Mouse (Mus musculus) ES-Bruce4 (cell line): ENCODE data around the gene Cnn3. TPM values are rescaled to one million over a fixed set of nuclear protein-coding genes. Genes with fewer than 3 reads are reported as not detected.

Experiments
- H3K27ac ChIP-seq: 2 replicates; pipeline ENCODE4 v1.5.1; 2012; ENCODE audit warnings: low read length, inconsistent platforms; ENCODE audit not compliant: insufficient read depth
- H3K27me3 ChIP-seq: 2 replicates; pipeline ENCODE4 v1.6.1; 2012; ENCODE audit warnings: mild to moderate bottlenecking, low read length, inconsistent platforms; ENCODE audit not compliant: control insufficient read depth, poor library complexity, insufficient read depth, severe bottlenecking
- H3K36me3 ChIP-seq: 2 replicates; pipeline ENCODE4 v1.6.1; 2012; ENCODE audit warnings: inconsistent platforms, mild to moderate bottlenecking, low read length, moderate library complexity; ENCODE audit not compliant: control insufficient read depth, poor library complexity, insufficient read depth, severe bottlenecking
- H3K4me1 ChIP-seq: one replicate; pipeline ENCODE4 v1.8.1; 2011; ENCODE audit warnings: low read length; ENCODE audit not compliant: control insufficient read depth, insufficient read depth
- H3K4me3 ChIP-seq: 2 replicates; pipeline ENCODE4 v1.5.1; 2011; ENCODE audit warnings: low read depth, mild to moderate bottlenecking, low read length
- H3K9ac ChIP-seq: 2 replicates; pipeline ENCODE4 v1.6.1; 2012; ENCODE audit warnings: low read depth, mild to moderate bottlenecking, inconsistent platforms; ENCODE audit not compliant: poor library complexity, severe bottlenecking
- H3K9me3 ChIP-seq: replicated peaks from 2 replicates; pipeline ENCODE4 v1.6.1; 2012; ENCODE audit warnings: mild to moderate bottlenecking, low read length, inconsistent platforms; ENCODE audit not compliant: control insufficient read depth, poor library complexity, insufficient read depth, severe bottlenecking
- CTCF ChIP-seq: IDR thresholded peaks from one replicate; pipeline ENCODE4 v1.8.1; 2011; ENCODE audit warnings: low read depth, low read length
- EP300 ChIP-seq: IDR thresholded peaks from 2 replicates; pipeline ENCODE4 v1.6.1; 2011; ENCODE audit warnings: low read depth, low read length; ENCODE audit not compliant: insufficient read depth
- POLR2A ChIP-seq: IDR thresholded peaks from one replicate; pipeline ENCODE4 v1.8.1; 2011; ENCODE audit warnings: low read length; ENCODE audit not compliant: insufficient read depth
- polyA plus RNA-seq: library from polyadenylated mRNA; stranded (reverse); fragments of >200 nt; gene quantifications from 2 replicates; pipeline ENCODE4 v1.2.4, GENCODE M21; 2011; ENCODE audit warnings: low read depth; ENCODE audit not compliant: missing spikeins, insufficient read depth, insufficient read length

Gene Cnn3
- polyA plus RNA-seq, 1 experiment: 623 TPM

DNA sequence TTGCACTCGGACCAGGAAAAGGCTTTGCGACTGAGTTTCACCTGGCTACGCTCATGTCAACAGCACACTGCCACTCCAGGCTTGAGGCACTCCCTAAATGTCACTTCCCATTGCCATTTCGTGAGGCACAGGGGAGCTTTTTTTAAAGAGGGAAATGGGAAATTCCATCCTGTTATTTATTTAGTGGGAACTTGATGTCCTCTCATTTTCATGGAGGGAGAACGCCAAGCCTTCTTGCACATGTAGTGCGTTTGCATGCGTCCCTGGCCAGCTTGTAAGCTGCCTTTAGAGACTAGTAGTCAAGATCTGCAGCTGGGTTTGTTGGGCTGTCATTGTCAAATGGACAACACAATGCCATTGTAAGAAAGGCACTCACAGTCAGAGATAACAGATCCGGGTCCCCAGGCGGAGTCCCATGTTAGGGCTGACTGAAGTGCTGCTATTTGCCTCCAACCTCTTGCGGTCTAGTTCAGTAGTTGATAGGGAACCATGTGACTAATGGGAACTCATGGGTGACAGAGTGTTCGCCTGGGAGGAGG, 13.4 kb downstream of the Cnn3 start:
- Histone ChIP-seq H3K9me3 (no peaks in the 10 kb centered on the region), H3K27me3 (no peaks in the 10 kb centered on the region), H3K4me3 (no peak overlapping the region), H3K36me3 (peaks cover 34% of the 10 kb centered on the region), H3K27ac (no peak overlapping the region), H3K9ac (no peak overlapping the region), H3K4me1 (peaks cover 12% of the 10 kb centered on the region)
- no peak for TF ChIP-seq EP300
- TF ChIP-seq POLR2A: no peak
- no peak for TF ChIP-seq CTCF

DNA sequence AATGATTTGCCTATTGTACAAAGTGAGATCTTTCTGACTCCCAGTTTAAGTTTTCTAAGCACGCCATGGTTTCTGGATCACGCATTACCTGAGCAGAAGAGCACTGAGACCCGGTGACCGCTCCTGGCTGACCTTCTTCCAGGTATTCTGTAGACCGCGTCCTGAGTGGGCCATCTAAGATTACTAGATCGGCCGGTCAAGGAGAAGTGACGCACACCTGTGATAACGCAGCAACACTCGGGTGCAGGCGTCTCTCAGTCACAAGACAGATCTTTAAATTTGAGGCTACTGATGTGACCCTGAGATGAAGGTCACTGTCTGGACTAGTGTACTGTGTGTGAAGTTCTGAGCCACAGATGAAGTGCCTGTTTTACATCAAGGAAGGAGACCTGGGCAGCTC, 15.2 kb downstream of the Cnn3 start:
- H3K27ac ChIP-seq: no peak overlapping the region
- H3K4me3 ChIP-seq: no peak overlapping the region
- peaks cover 12% of the 10 kb centered on the region for H3K4me1 ChIP-seq
- TF ChIP-seq POLR2A (no peak), EP300 (no peak)
- no peaks in the 10 kb centered on the region for H3K9me3 ChIP-seq
- no peaks in the 10 kb centered on the region for H3K27me3 ChIP-seq
- H3K36me3 ChIP-seq: peaks cover 29% of the 10 kb centered on the region
- no peak overlapping the region for H3K9ac ChIP-seq

DNA sequence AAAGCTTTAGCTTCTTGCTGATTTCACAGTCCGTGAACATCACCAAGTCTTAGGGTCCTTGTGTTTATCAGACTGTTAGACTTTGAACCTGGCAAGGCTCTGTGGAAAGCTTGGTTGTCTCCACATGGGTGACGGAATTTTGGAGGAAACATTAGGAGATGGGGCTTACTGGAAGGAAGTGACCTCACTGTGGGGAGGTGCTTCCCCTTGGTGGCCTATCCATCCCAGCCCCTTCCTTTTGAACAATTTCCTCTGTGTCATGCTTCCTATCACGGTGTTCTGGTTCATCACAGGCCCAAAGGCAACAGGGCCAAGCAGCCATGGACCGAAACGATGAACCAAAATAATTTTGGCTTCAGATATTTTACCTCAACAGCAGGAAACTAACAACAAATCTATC, 16.0 kb downstream of the Cnn3 start:
- Histone ChIP-seq H3K27me3 (no peaks in the 10 kb centered on the region), H3K4me1 (peaks cover 11% of the 10 kb centered on the region), H3K9ac (no peak overlapping the region), H3K9me3 (no peaks in the 10 kb centered on the region), H3K4me3 (no peak overlapping the region), H3K27ac (no peak overlapping the region), H3K36me3 (peaks cover 29% of the 10 kb centered on the region)
- no peak for TF ChIP-seq EP300
- TF ChIP-seq CTCF: no peak
- no peak for TF ChIP-seq POLR2A

DNA sequence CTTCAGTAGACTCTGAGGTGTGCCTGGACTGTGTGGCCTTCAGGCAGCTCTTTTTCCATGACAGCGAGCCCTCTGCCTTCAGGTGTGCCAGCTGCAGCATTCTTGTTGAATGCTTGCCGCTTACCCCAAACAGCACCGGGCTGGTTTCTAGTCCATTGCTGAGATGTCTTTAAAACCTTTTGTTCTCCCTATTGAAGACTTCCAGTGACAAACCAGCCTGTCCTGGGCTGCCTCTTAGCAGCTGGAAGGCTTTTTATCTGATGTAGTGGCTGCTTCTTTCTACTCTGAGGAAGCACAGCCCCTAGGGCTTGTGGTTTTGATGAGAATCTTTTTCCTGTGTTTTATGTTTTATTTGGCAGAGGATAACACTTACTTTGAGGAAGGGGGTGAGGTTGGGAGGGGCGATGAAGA, 17.6 kb downstream of the Cnn3 start:
- no peak overlapping the region for H3K4me3 ChIP-seq
- no peak overlapping the region for H3K9ac ChIP-seq
- H3K9me3 ChIP-seq: no peaks in the 10 kb centered on the region
- H3K27me3 ChIP-seq: no peaks in the 10 kb centered on the region
- H3K4me1 ChIP-seq: peaks cover 16% of the 10 kb centered on the region
- peaks cover 29% of the 10 kb centered on the region for H3K36me3 ChIP-seq
- TF ChIP-seq POLR2A: no peak
- no peak overlapping the region for H3K27ac ChIP-seq

DNA sequence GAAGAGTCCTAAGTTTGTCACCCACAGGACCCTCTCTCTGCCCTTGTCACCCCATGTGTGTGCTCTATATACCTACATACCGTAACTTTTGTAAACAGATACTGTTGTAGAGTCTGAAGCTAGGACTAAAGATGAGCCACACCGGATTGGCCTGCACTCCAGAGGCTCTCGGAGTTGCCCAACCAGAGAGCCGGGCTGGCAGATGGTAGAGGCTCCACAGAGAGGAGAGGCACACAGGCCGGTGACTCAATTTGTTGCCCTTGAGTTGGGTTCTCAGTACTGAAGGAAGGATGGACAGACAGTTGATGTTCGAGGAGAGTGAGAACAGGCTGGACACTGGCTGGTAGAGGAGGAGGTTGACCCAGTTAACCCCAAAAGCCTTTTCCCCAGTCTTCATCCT, 18.1 kb downstream of the Cnn3 start:
- Histone ChIP-seq H3K36me3 (peaks cover 29% of the 10 kb centered on the region), H3K9me3 (no peaks in the 10 kb centered on the region), H3K27ac (no peak overlapping the region), H3K4me3 (no peak overlapping the region), H3K27me3 (no peaks in the 10 kb centered on the region), H3K4me1 (peaks cover 15% of the 10 kb centered on the region), H3K9ac (no peak overlapping the region)
- TF ChIP-seq CTCF: no peak
- TF ChIP-seq EP300: no peak
- TF ChIP-seq POLR2A: no peak

DNA sequence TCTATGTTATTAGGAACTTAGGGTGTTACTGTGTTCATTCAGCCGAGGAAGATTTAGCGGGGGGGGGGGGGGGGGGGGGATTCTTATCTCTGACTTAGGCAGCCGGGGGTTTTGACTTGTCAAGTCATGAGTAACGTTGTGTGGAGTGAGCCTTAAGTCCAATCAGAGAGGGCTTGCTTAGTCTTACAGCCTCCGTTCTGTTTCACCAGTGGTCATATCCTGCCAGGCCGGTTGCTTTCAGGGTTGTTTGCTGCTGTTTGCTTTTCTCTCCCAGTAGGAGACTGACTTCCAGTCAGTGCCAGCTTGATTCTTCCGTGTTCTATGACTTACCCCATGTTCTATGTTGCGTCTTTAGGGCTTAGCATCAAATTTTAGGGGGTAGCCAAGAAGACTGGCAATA, 20.2 kb downstream of the Cnn3 start:
- Histone ChIP-seq H3K27ac (no peak overlapping the region), H3K4me1 (peaks cover 8% of the 10 kb centered on the region), H3K9me3 (no peaks in the 10 kb centered on the region), H3K27me3 (no peaks in the 10 kb centered on the region), H3K4me3 (no peak overlapping the region), H3K9ac (no peak overlapping the region), H3K36me3 (peaks cover 37% of the 10 kb centered on the region)
- TF ChIP-seq CTCF (no peak), POLR2A (no peak)

DNA sequence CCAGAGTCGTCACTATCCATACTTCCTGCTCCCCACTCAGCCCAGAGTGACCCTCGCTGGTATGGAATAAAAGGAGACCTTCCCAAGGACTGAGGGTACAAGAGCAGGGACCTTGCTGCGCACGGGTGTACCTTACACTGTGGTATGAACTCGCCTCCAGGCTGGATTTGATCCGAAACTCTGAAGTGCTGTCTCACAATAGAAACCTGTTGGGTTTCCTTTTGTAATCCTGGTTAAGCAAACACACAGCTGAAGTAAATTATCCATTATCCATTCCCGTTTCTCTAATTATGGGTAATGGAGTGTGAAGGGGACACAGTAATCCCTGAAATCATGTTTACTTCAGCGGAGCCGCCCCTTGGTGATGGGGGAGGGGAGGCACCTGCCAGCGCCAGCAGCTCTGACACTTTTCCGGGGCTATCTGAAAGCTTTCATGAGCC, 21.8 kb downstream of the Cnn3 start:
- TF ChIP-seq POLR2A: no peak
- no peak for TF ChIP-seq EP300
- Histone ChIP-seq H3K4me3 (no peak overlapping the region), H3K27ac (no peak overlapping the region), H3K4me1 (peaks cover 7% of the 10 kb centered on the region), H3K36me3 (peaks cover 45% of the 10 kb centered on the region), H3K9ac (no peak overlapping the region), H3K9me3 (no peaks in the 10 kb centered on the region), H3K27me3 (no peaks in the 10 kb centered on the region)
